Mouse (Mus musculus) MEL (cell line): ENCODE results near the gene Tep1.

Experiments used
- CTCF ChIP-seq, 3 experiments: IDR thresholded peaks in 2 of 3; conservative IDR thresholded peaks in 1 of 3; 2 replicates each; pipeline ENCODE4 v1.5.1; 2011 to 2012; ENCODE audit warnings: low read length in 3 of 3, low read depth in 2 of 3, mild to moderate bottlenecking in 2 of 3, improper control_type of control experiment in 1 of 3, inconsistent platforms in 1 of 3, mixed read lengths in 1 of 3, moderate library complexity in 1 of 3; ENCODE audit not compliant: control insufficient read depth in 1 of 3, insufficient read depth in 1 of 3, poor library complexity in 1 of 3, severe bottlenecking in 1 of 3
- EP300 ChIP-seq, 2 experiments: IDR thresholded peaks; 2 replicates each; pipeline ENCODE4 v1.6.1; 2011; ENCODE audit warnings: improper control_type of control experiment in 2 of 2, low read length in 2 of 2, low read depth in 1 of 2, mild to moderate bottlenecking in 1 of 2
- GATA1 ChIP-seq: IDR thresholded peaks from 2 replicates; pipeline ENCODE4 v1.6.1; 2011; ENCODE audit warnings: low read depth, low read length, improper control_type of control experiment
- NELFE ChIP-seq: IDR thresholded peaks from 2 replicates; pipeline ENCODE4 v1.6.1; 2011; ENCODE audit warnings: low read depth, low read length, improper control_type of control experiment
- POLR2A ChIP-seq, 2 experiments: IDR thresholded peaks; 2 replicates each; pipeline ENCODE4 v1.6.1; 2011 to 2012; ENCODE audit warnings: low read length in 2 of 2, mild to moderate bottlenecking in 2 of 2, control low read depth in 1 of 2, improper control_type of control experiment in 1 of 2, low read depth in 1 of 2, moderate library complexity in 1 of 2; ENCODE audit not compliant: control insufficient read depth in 1 of 2, insufficient read depth in 1 of 2, poor library complexity in 1 of 2
- USF1 ChIP-seq: IDR thresholded peaks from 2 replicates; pipeline ENCODE4 v1.6.1; 2014; ENCODE audit warnings: low read depth, mild to moderate bottlenecking, inconsistent platforms, low read length, improper control_type of control experiment, moderate library complexity
- ZKSCAN1 ChIP-seq: IDR thresholded peaks from 2 replicates; pipeline ENCODE4 v1.6.1; 2012; ENCODE audit warnings: low read depth, mild to moderate bottlenecking, inconsistent platforms, low read length, improper control_type of control experiment, moderate library complexity
- ZNF384 ChIP-seq: IDR thresholded peaks from 2 replicates; pipeline ENCODE4 v1.6.1; 2012; ENCODE audit warnings: low read depth, mild to moderate bottlenecking, inconsistent platforms, low read length, improper control_type of control experiment

DNA sequence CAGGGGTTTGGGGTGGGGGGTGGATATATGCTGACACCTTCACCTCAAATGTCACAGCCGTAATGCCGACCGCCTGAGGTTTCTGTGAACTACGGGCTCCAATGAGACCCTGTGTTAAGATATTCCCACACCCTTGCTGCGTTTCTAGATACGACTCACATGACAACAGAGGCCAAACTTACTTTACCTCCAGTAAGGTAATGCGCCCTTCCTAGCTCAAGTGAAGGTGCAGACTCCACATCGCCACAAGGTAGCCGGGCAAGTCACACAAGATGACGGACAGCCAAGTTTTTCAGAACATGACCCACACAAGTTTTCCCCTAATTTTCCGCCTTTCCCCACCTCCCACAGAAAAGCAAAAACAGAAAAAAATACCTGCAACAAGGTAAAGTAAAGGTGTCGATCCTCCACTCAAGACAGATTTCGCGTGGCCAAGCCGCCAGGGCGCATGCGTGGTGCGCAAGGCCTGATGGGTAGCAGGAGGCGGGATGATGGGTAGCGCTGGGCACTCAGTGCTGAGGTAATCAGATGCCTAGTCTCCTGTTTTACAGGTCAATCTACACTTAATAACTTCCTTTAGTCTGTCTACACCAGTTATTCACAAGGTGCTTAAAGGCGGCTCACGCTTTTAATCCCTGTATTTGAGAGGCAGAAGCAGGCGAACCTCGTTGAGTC, 75.0 kb downstream of the Tep1 start:
- TF ChIP-seq CTCF (IDR thresholded peaks at IDR 0.05 in 2 of 3, conservative IDR thresholded peaks at IDR 0.05 in 1 of 3; ENCODE audit: control insufficient read depth in 1 of 3, insufficient read depth in 1 of 3, low read depth in 2 of 3, low read length in 3 of 3, poor library complexity in 1 of 3, severe bottlenecking in 1 of 3) (no peak), EP300 (IDR thresholded peaks at IDR 0.05; ENCODE audit: low read depth in 1 of 2, low read length in 2 of 2) (no peak), USF1 (no peak), NELFE (no peak), ZNF384 (no peak), GATA1 (no peak), POLR2A (IDR thresholded peaks at IDR 0.05; ENCODE audit: control insufficient read depth in 1 of 2, insufficient read depth in 1 of 2, low read depth in 1 of 2, low read length in 2 of 2, poor library complexity in 1 of 2) (peak in 1 of 2 experiments; percentile 64; a peak in 1 of 4 replicates), ZKSCAN1 (no peak)
